Mouse (Mus musculus): ENCODE data around the gene Enpp3. TPM values are rescaled to one million over a fixed set of nuclear protein-coding genes. Genes with fewer than 3 reads are reported as not detected.
"Not testable (repeated sequence)": the region's sequence is repeated elsewhere in the genome, so short reads cannot be mapped to it uniquely, and the experiment has no call there.

Enpp3 gene
- polyA plus RNA-seq, 1 experiment from 2014 or later = 7.0 TPM

DNA sequence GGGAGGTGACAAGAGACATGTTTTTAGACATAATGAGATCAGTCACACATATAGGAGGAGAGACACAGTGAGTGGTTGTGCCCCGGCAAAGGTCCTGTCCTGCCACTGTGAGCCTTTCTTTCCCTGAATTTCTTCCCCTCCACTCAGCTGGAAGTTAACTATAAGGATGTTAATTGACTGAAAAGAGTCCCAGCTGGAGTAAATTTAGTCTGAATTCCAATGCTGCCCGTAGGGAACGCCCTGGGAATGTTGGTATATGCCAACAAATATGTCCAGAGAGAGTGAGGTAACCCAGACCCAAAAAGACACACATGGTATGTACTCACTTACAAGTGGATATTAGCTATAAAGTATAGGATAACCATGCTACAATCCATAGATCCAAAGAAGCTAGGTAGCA, 23.1 kb downstream of the Enpp3 start:
- ATAC-seq (ENCODE audit: insufficient number of reproducible peaks, low FRiP score, low TSS enrichment, low read depth) = no peak
- Histone ChIP-seq H3K27ac (no peak overlapping the region), H3K4me2 (no peak overlapping the region), H3K4me1 (peaks cover 8% of the 10 kb centered on the region; the same call in 1 of the 2 replicates), H3K9me3 (no peaks in the 10 kb centered on the region), H3K9ac (no peak overlapping the region), H3K36me3 (no peaks in the 10 kb centered on the region), H3K4me3 (no peak overlapping the region), H3K27me3 (no peaks in the 10 kb centered on the region)
- 45% methylated on average over 3 of the region's 3 CpGs for WGBS

- Histone ChIP-seq H3K4me3 (no peak overlapping the region), H3K36me3 (no peaks in the 10 kb centered on the region), H3K27me3 (no peaks in the 10 kb centered on the region), H3K4me1 (0 out of 2 replicates have a peak, but pooled peaks cover 4% of the 10 kb centered on the region), H3K27ac (no peak overlapping the region), H3K9me3 (no peaks in the 10 kb centered on the region), H3K9ac (no peak overlapping the region), H3K4me2 (no peak overlapping the region)
- no peak for ATAC-seq (ENCODE audit: insufficient number of reproducible peaks, low FRiP score, low TSS enrichment, low read depth)
- 40% methylated on average over 10 of the region's 10 CpGs for WGBS
Measured at GRCm38 (mm10) chr10:24810639-24811038, 32.0 kb downstream of the Enpp3 start.

DNA sequence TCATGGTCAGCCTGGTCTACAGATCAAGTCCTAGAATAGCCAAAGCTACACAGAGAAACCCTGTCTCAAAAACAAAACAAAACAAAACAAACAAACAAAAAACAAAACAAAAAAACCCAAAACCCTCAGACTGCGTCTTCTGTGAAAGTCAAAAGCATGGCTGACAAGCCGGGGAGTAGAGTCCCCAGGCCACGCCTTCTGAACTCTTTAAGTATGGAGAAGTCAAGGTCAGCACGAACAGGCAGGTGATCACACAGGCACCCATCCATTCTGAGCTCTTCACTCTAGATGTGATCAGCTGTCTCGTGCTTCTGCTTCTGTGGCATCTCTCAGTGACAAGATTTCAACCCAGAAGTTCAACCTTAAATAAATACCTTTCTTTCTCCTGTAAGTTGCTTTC, 35.9 kb downstream of the Enpp3 start:
- 88% methylated on average over 5 of the region's 5 CpGs for WGBS
- no peaks in the 10 kb centered on the region for H3K36me3 ChIP-seq
- no peak for ATAC-seq (ENCODE audit: insufficient number of reproducible peaks, low FRiP score, low TSS enrichment, low read depth)
- H3K27ac ChIP-seq = no peak overlapping the region
- no peak overlapping the region for H3K4me3 ChIP-seq
- H3K9me3 ChIP-seq = no peaks in the 10 kb centered on the region
- no peak overlapping the region for H3K4me2 ChIP-seq
- H3K27me3 ChIP-seq = no peaks in the 10 kb centered on the region
- 0 out of 2 replicates have a peak, but pooled peaks cover 4% of the 10 kb centered on the region for H3K4me1 ChIP-seq
- H3K9ac ChIP-seq = no peak overlapping the region

DNA sequence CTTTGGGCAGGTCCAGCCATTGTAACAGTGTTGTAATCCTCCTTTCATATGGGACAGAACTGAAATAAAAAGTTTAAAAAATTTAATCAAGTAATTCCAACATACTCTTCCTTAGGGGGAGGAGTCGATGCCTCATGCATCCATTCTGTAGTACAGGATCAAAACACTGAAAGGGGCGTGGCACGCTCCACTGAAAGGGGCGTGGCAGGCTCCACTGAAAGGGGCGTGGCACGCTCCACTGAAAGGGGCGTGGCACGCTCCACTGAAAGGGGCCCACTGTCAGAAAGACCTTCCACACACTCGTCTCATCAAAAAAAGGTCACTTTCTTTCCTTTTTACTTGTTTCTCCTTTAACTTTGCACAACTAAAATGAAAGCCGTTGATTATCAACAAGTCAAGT, 36.7 kb downstream of the Enpp3 start:
- 0 out of 2 replicates have a peak, but pooled peaks cover 4% of the 10 kb centered on the region for H3K4me1 ChIP-seq
- no peak overlapping the region for H3K4me2 ChIP-seq
- H3K27me3 ChIP-seq = no peaks in the 10 kb centered on the region
- no peak overlapping the region for H3K27ac ChIP-seq
- no peak overlapping the region for H3K9ac ChIP-seq
- H3K36me3 ChIP-seq = no peaks in the 10 kb centered on the region
- no peak for ATAC-seq (ENCODE audit: insufficient number of reproducible peaks, low FRiP score, low TSS enrichment, low read depth)
- no peak overlapping the region for H3K4me3 ChIP-seq
- H3K9me3 ChIP-seq = no peaks in the 10 kb centered on the region
- WGBS = 91% methylated on average over 10 of the region's 10 CpGs

DNA sequence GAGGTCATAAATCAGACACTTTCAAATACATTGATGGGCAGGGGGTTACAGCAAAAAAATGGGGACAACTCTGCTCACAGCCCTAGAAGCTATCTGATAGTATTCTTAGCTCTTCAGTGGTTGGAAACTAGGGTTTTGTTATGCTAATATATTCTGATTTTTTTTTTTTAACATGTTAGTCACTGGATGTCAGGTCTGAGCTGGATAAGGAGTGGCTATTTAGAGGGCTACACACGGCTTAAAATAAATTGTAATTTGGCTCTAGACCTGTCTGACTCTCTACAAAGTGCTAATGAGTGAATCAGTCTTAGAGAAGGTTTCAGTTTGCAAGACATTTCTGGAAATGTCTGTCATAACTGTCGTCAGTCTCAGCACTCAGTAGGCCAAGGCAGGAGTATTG, 37.5 kb downstream of the Enpp3 start:
- no peak overlapping the region for H3K4me3 ChIP-seq
- H3K9me3 ChIP-seq = no peaks in the 10 kb centered on the region
- no peak for ATAC-seq (ENCODE audit: insufficient number of reproducible peaks, low FRiP score, low TSS enrichment, low read depth)
- H3K27ac ChIP-seq = no peak overlapping the region
- H3K9ac ChIP-seq = no peak overlapping the region
- H3K27me3 ChIP-seq = no peaks in the 10 kb centered on the region
- 71% methylated on average over 2 of the region's 2 CpGs for WGBS
- no peaks in the 10 kb centered on the region for H3K36me3 ChIP-seq
- H3K4me2 ChIP-seq = no peak overlapping the region
- no peaks in the 10 kb centered on the region for H3K4me1 ChIP-seq

DNA sequence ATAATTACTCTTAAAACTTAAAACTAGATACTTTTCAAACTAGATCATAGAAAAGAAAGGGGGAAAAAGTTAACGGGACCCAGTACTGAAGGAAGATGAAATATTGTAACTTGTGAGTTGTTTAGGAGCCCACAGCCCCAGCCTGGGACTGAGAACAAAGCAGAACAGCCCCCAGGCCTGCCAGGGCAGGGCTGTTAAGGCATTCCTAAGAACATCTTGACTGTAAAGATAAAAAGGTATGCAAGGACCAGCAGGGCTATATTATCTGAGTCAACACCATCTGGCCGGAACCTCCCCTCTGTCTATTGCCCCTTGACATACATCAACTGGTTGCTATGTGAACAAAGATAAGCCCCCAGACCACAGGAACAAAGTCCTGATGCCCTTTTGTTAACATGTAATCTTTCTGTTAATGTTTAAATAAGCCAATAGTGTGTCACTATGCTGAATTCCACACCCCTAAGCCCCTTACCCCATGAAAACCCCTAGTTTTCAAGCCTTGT, 39.8 kb downstream of the Enpp3 start:
- not testable (repeated sequence) for H3K4me3 ChIP-seq; H3K36me3 ChIP-seq; ATAC-seq (ENCODE audit: insufficient number of reproducible peaks, low FRiP score, low TSS enrichment, low read depth); H3K9me3 ChIP-seq; H3K4me1 ChIP-seq; H3K4me2 ChIP-seq; H3K9ac ChIP-seq; H3K27me3 ChIP-seq; H3K27ac ChIP-seq
- WGBS = 98% methylated on average over 2 of the region's 2 CpGs

DNA sequence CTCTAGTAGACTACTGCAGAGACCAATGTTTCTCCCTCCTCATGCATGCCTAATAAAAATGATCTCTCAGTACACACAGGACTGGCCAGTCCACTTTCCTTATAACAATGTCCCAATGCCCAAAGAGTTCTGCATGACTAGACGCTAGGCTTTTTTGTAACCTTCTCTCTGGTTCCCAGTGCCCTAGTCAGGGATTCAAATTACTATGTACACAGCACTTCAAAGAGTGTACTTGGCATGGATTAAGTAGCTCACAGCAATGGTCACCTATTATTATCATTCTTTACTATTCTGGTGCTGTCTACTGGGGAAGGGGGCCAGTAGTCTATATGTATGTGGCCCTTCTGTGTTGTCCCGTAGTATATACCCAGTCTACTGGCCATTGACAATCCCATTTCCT, 40.8 kb downstream of the Enpp3 start:
- H3K4me1 ChIP-seq = no peaks in the 10 kb centered on the region
- no peaks in the 10 kb centered on the region for H3K36me3 ChIP-seq
- WGBS = 90% methylated on average over 2 of the region's 2 CpGs

GRCm38 (mm10) chr10:24797246-24797645, 45.4 kb downstream of the Enpp3 start:
- Histone ChIP-seq H3K9me3 (no peaks in the 10 kb centered on the region), H3K4me1 (no peaks in the 10 kb centered on the region), H3K36me3 (no peaks in the 10 kb centered on the region), H3K9ac (no peak overlapping the region), H3K27ac (no peak overlapping the region), H3K4me3 (no peak overlapping the region), H3K27me3 (no peaks in the 10 kb centered on the region), H3K4me2 (no peak overlapping the region)
- ATAC-seq (ENCODE audit: insufficient number of reproducible peaks, low FRiP score, low TSS enrichment, low read depth) = no peak
- WGBS = 57% methylated on average over 5 of the region's 5 CpGs

More for the DNA sequence above, 40.8 kb downstream of the Enpp3 start:
- Histone ChIP-seq H3K9me3 (no peaks in the 10 kb centered on the region), H3K9ac (no peak overlapping the region), H3K27ac (no peak overlapping the region), H3K27me3 (no peaks in the 10 kb centered on the region), H3K4me3 (no peak overlapping the region), H3K4me2 (no peak overlapping the region)
- no peak for ATAC-seq (ENCODE audit: insufficient number of reproducible peaks, low FRiP score, low TSS enrichment, low read depth)

DNA sequence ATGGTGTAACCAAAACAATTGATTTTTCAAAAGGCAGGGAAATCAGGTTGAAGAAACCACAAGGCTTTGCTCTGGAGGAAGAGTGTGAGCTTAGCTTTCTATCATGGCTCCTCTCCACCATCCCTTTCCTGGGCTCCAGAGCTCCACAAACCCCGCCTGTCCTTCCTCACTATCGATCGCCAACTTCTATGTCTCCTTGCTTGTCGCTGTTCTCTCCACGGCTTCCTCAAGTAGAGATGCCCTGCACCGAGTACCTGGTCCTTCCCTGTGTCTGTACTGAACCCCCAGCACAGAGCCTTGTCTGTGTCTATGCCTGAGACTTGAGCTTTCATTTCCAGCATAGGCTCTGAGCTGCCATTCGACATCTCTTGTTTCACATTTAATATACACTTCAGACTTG, 49.9 kb downstream of the Enpp3 start:
- no peak for ATAC-seq (ENCODE audit: insufficient number of reproducible peaks, low FRiP score, low TSS enrichment, low read depth)
- no peak overlapping the region for H3K27ac ChIP-seq
- no peak overlapping the region for H3K9ac ChIP-seq
- no peaks in the 10 kb centered on the region for H3K9me3 ChIP-seq
- no peaks in the 10 kb centered on the region for H3K36me3 ChIP-seq
- no peak overlapping the region for H3K4me2 ChIP-seq
- no peaks in the 10 kb centered on the region for H3K4me1 ChIP-seq
- H3K27me3 ChIP-seq = no peaks in the 10 kb centered on the region
- 87% methylated on average over 7 of the region's 7 CpGs for WGBS
- no peak overlapping the region for H3K4me3 ChIP-seq

DNA sequence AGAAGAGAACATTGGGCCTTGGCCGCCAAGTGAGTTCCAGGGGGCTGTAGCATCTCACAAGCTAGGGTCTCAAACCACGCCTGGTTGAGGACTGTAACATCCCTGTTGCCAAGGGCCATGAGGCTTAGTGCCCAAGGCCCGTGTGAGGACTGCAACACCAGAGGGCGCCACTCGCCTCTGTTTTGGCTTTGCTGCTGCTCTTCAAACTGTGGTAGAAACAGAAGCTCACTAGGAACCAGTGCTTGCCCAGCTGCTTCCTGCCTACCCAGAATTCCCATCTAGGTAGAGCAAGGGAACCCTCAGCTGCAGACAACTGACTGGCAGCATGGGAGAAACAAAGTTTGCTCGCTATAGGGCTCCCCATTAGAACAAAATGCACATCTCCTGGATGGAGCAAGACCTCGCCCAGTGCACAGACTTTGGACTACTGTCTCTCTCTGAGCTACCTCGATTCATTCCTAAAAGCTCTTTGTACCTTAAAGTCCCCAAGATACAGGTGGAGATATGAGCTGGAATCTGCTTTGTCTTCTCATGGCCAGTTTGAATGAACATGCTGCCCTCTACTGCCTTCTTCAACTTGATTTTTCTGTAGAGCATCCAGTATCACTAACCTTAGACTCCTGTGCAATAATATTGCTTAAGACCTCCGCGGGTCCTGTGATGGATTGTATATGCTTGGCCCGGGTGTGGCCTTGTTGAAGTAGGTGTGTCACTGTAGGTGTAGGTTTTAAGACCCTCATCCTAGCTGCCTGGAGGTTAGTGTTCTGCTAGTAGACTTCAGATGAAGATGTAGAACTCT, 52.7 kb downstream of the Enpp3 start:
- ATAC-seq (ENCODE audit: insufficient number of reproducible peaks, low FRiP score, low TSS enrichment, low read depth) = no peak
- WGBS = 78% methylated on average over 11 of the region's 11 CpGs
- no peak overlapping the region for H3K27ac ChIP-seq
- H3K9me3 ChIP-seq = no peaks in the 10 kb centered on the region
- H3K9ac ChIP-seq = no peak overlapping the region
- no peaks in the 10 kb centered on the region for H3K27me3 ChIP-seq
- H3K36me3 ChIP-seq = no peaks in the 10 kb centered on the region
- H3K4me2 ChIP-seq = no peak overlapping the region
- no peak overlapping the region for H3K4me3 ChIP-seq
- H3K4me1 ChIP-seq = no peaks in the 10 kb centered on the region

GRCm38 (mm10) chr10:24785345-24785744, 57.3 kb downstream of the Enpp3 start:
- no peaks in the 10 kb centered on the region for H3K9me3 ChIP-seq
- no peaks in the 10 kb centered on the region; the same call in 1 of the 2 replicates for H3K4me1 ChIP-seq
- H3K9ac ChIP-seq = no peak overlapping the region
- H3K4me2 ChIP-seq = no peak overlapping the region
- ATAC-seq (ENCODE audit: insufficient number of reproducible peaks, low FRiP score, low TSS enrichment, low read depth) = no peak
- H3K27ac ChIP-seq = no peak overlapping the region
- H3K27me3 ChIP-seq = no peaks in the 10 kb centered on the region
- WGBS = 58% methylated on average over 4 of the region's 4 CpGs
- no peak overlapping the region for H3K4me3 ChIP-seq
- H3K36me3 ChIP-seq = no peaks in the 10 kb centered on the region

GRCm38 (mm10) chr10:24784624-24785276, 57.9 kb downstream of the Enpp3 start:
- no peaks in the 10 kb centered on the region for H3K9me3 ChIP-seq
- no peak for ATAC-seq (ENCODE audit: insufficient number of reproducible peaks, low FRiP score, low TSS enrichment, low read depth)
- no peak overlapping the region for H3K27ac ChIP-seq
- no peak overlapping the region for H3K4me3 ChIP-seq
- no peak overlapping the region for H3K4me2 ChIP-seq
- H3K4me1 ChIP-seq = no peaks in the 10 kb centered on the region; the same call in 1 of the 2 replicates
- no peaks in the 10 kb centered on the region for H3K36me3 ChIP-seq
- H3K27me3 ChIP-seq = no peaks in the 10 kb centered on the region
- no peak overlapping the region for H3K9ac ChIP-seq
- 88% methylated on average over 9 of the region's 9 CpGs for whole genome bisulfite sequencing
